8 mouse cellular contexts compared by ENCODE assay signal in the genomic region with DNA sequence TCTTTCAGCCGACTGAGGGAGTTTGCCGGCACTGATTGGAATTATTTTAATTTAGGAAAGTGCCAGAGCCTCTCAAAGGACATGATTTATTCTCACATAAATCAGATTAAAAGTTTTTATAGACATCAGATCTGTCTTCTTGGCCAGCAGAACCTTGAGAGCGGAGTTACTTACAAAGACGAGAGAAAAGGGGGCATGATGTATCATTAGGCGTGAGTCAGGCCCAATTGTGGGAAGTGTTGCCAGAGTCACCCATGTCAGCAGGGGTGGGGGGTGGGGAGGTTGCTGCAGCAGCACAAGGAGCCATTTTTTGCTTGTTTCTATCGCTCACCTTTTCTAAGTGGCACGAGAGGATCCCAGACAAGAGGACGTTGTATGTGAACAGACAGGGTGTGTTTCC.
DNase-seq lines count a peak whose midpoint lies in the region; ATAC-seq lines count a peak whose summit lies in the region.

No protein-coding gene starts in this region.

- H3K4me3 ChIP-seq in heart, embryonic 14.5 days (ENCODE audit: control insufficient read depth in 1 of 2, insufficient read depth in 1 of 2, low read depth in 1 of 2, low read length in 2 of 2) = peak overlapping the region; percentile 22 to 31

- 4% methylated on average over 8 of the region's 8 CpGs for WGBS in heart, embryonic 14.5 days

- peak overlapping the region; percentile 71 for H3K9ac ChIP-seq in heart, embryonic 14.5 days (ENCODE audit: low read length)

- peak; percentile 16 for DNase-seq in kidney, adult 18-20 months
- no peak for DNase-seq in kidney, postnatal 14 days
- DNase-seq in adrenal gland, postnatal 25 days = peak; percentile 22
- peak; percentile 60 for DNase-seq in mesoderm, embryonic 11.5 days (ENCODE audit: low read depth, low spot score)
- no peak for DNase-seq in spleen, postnatal 4 days (ENCODE audit: low spot score in 2 of 2)
- DNase-seq in T-cell, adult 2 months (ENCODE audit: low spot score) = no peak

- no peaks in the 10 kb centered on the region for H3K9me3 ChIP-seq in heart, embryonic 14.5 days (ENCODE audit: control insufficient read depth, low read length)

- no peaks in the 10 kb centered on the region for H3K36me3 ChIP-seq in heart, embryonic 14.5 days (ENCODE audit: control insufficient read depth, insufficient read depth, low read length)

- peaks cover 32 to 65% of the 10 kb centered on the region in 2 experiments for H3K4me1 ChIP-seq in heart, embryonic 14.5 days (ENCODE audit: control insufficient read depth in 2 of 2, insufficient read depth in 2 of 2, low read length in 2 of 2)

- H3K4me2 ChIP-seq in heart, embryonic 14.5 days (ENCODE audit: low read length) = peak overlapping the region; percentile 71

- peak overlapping the region in 1 of 2 experiments; percentile 55; a peak in 3 of 4 replicates for H3K27ac ChIP-seq in heart, embryonic 14.5 days (replicated peaks in 1 of 2; ENCODE audit: control insufficient read depth in 1 of 2, insufficient read depth in 1 of 2, low read depth in 2 of 2, low read length in 2 of 2)

- no peaks in the 10 kb centered on the region for H3K27me3 ChIP-seq in heart, embryonic 14.5 days (ENCODE audit: control insufficient read depth, insufficient read depth, low read length)

- ATAC-seq in heart, embryonic 14.5 days (ENCODE audit: insufficient number of reproducible peaks, insufficient read depth, low FRiP score, low read depth) = no peak
- no peak for ATAC-seq in cerebellum, adult (ENCODE audit: insufficient number of reproducible peaks, low FRiP score, low TSS enrichment)

Comparison
In these comparisons a context has a peak if more than half of its experiments do, and no peak if none do; other contexts are left out.
1. DNase-seq: peak in kidney, adult 18-20 months (single experiment), adrenal gland, postnatal 25 days (single experiment) and mesoderm, embryonic 11.5 days (single experiment); none in kidney, postnatal 14 days (single experiment), spleen, postnatal 4 days (0 of 2) and T-cell, adult 2 months (single experiment).